Mouse (Mus musculus) lung, embryonic 16.5 days (tissue): ENCODE measurements at regions not wholly inside any gene's neighbourhood (a gene's known extent, or its start where the extent isn't known, plus 50 kb on each side); places are given as distances from the start of the nearest gene placed in this dataset.

Experiments used
- ATAC-seq: fragments of 200-750 bp; cut with Nextera tagmentation; 2 replicates; pipeline ENCODE4 v1.8.0; 2017; ENCODE audit warnings: low read depth, mild to moderate bottlenecking, moderate library complexity
- H3K27ac ChIP-seq: fragments of 300-500 bp; sonication (generic); 2 replicates; pipeline ENCODE4 v1.5.1; 2014; ENCODE audit warnings: mild to moderate bottlenecking, control low read depth, low read length
- H3K27me3 ChIP-seq: fragments of 300-500 bp; sonication (generic); 2 replicates; pipeline ENCODE4 v1.6.1; 2014; ENCODE audit warnings: low read depth, low read length, mixed read lengths; ENCODE audit not compliant: control insufficient read depth, insufficient read depth
- H3K36me3 ChIP-seq: fragments of 300-500 bp; sonication (generic); 2 replicates; pipeline ENCODE4 v1.6.1; 2014; ENCODE audit warnings: low read length; ENCODE audit not compliant: control insufficient read depth, insufficient read depth
- H3K4me1 ChIP-seq: fragments of 300-500 bp; sonication (generic); replicated peaks from 2 replicates; pipeline ENCODE4 v1.6.1; 2014; ENCODE audit warnings: low read length, mixed read lengths; ENCODE audit not compliant: control insufficient read depth, insufficient read depth
- H3K4me2 ChIP-seq: fragments of 300-500 bp; sonication (generic); 2 replicates; pipeline ENCODE4 v1.6.1; 2014; ENCODE audit warnings: low read depth, low read length, control low read depth
- H3K4me3 ChIP-seq: fragments of 300-500 bp; sonication (generic); 2 replicates; pipeline ENCODE4 v1.5.1; 2014; ENCODE audit warnings: mild to moderate bottlenecking, low read length, control low read depth
- H3K9ac ChIP-seq: fragments of 300-500 bp; sonication (generic); 2 replicates; pipeline ENCODE4 v1.6.1; 2014; ENCODE audit warnings: low read length, control low read depth
- H3K9me3 ChIP-seq: fragments of 300-500 bp; sonication (generic); 2 replicates; pipeline ENCODE4 v1.6.1; 2016; ENCODE audit warnings: low read length; ENCODE audit not compliant: control insufficient read depth
- WGBS: fragments of 180-500 bp; shearing (Covaris S2); extraction: QIAGEN DNeasy Blood & Tissue Kit; methylation state at CpG from one replicate; pipeline ENCODE4 v1.1.7; 2014; 5-methylcytosine and 5-hydroxymethylcytosine counted together

DNA sequence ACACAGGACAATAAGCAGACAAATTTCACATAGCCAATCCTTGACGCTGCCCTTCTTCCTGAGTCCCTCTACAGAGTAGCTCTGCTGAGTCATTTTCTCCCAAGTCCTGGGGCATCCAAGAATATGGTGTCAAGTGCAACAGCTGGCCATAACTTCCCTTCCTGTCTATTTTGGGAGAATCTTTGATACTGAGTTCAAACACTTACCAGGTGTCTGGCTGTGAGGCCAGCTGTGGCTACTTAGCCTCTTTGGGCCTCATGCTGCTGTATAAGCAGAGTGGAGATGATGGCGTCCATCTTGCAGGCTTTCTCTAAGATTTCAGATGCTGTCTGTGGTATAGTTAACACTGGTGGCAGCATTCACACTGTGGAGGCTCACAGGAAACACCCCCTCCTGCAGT is 143.2 kb downstream of the Zbtb18 start:
- Histone ChIP-seq H3K9me3 (peaks cover 2% of the 10 kb centered on the region; the same call in 1 of the 2 replicates), H3K9ac (no peak overlapping the region), H3K4me3 (no peak overlapping the region), H3K4me1 (no peaks in the 10 kb centered on the region), H3K36me3 (no peaks in the 10 kb centered on the region), H3K4me2 (no peak overlapping the region), H3K27ac (no peak overlapping the region), H3K27me3 (no peaks in the 10 kb centered on the region)
- no peak for ATAC-seq
- WGBS = 71% methylated on average over 2 of the region's 2 CpGs

GRCm38 (mm10) chr1:177589034-177589433 is 140.6 kb upstream of the 1700016C15Rik start:
- Histone ChIP-seq H3K4me1 (no peaks in the 10 kb centered on the region), H3K36me3 (no peaks in the 10 kb centered on the region), H3K4me2 (no peak overlapping the region), H3K27ac (no peak overlapping the region), H3K4me3 (no peak overlapping the region), H3K9me3 (no peaks in the 10 kb centered on the region), H3K27me3 (no peaks in the 10 kb centered on the region), H3K9ac (no peak overlapping the region)
- no peak for ATAC-seq
- 88% methylated on average over 7 of the region's 7 CpGs for WGBS

DNA sequence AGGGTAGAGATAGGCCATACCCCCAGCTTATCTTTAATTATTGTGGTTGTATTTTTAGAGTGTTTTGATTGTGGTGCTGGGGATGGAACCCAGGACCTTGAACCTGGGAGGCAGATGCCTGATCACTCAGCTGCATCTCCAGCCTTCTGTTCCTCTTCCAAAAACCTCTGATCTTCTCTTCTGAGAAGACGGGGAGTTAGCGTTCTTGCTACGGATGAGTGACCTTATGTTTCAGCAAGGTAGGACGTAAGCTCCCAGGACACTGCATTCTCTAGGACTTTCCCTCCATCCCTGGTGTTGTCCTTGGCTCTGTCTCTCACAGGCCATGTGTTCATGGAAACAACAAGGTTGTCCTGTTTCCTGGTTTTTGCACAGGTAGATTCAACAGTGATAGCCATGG is 140.0 kb upstream of the 1700016C15Rik start:
- Histone ChIP-seq H3K4me3 (no peak overlapping the region), H3K36me3 (no peaks in the 10 kb centered on the region), H3K9me3 (no peaks in the 10 kb centered on the region), H3K4me1 (no peaks in the 10 kb centered on the region), H3K9ac (no peak overlapping the region), H3K27ac (no peak overlapping the region), H3K4me2 (no peak overlapping the region), H3K27me3 (no peaks in the 10 kb centered on the region)
- 97% methylated on average over 4 of the region's 4 CpGs for WGBS
- no peak for ATAC-seq

DNA sequence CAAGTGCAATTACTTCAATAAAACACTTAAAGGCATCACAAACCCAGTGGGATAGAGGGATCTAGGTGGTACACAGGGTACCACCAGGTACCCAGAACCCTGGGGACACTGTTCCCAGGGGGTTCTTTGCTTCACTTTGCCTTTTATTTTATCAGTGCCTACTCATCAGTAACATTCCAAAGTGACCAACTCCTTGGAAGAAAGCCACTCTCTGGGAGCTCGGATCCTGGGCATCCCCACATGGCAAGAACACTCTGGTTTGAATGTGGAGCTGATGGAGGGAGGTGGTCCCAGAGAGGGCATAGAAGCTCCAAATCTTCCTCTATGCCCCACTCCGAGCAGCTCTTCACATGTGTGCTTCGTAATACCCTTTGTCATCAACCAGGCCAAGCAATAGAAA is 137.9 kb upstream of the 1700016C15Rik start:
- ATAC-seq = no peak
- H3K27me3 ChIP-seq = no peaks in the 10 kb centered on the region
- H3K4me1 ChIP-seq = no peaks in the 10 kb centered on the region
- H3K9me3 ChIP-seq = no peaks in the 10 kb centered on the region
- WGBS = 79% methylated on average over 3 of the region's 3 CpGs
- H3K9ac ChIP-seq = no peak overlapping the region
- H3K4me2 ChIP-seq = no peak overlapping the region
- no peak overlapping the region for H3K27ac ChIP-seq
- H3K36me3 ChIP-seq = no peaks in the 10 kb centered on the region
- H3K4me3 ChIP-seq = no peak overlapping the region

DNA sequence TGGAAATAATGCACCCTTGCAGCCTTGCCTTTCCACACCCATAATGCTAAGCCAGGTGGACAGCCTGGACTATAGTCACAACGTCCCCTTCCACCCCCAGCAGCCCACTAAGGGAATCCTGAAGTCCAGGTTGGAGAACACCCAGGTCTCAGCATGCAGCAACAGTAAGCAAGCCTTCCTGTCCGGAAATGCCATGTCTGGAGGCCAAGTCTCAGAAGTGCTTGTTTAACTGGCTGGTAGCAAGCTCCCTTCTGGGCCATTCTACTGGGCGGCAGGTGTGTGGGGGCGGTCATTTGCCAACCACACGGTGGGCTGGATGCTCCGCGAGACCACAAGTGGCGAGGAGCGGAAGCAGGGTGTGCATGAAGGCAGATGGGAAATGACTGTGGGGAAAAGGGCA is 137.3 kb upstream of the 1700016C15Rik start:
- no peaks in the 10 kb centered on the region for H3K4me1 ChIP-seq
- no peak overlapping the region for H3K4me2 ChIP-seq
- no peak overlapping the region for H3K4me3 ChIP-seq
- 88% methylated on average over 9 of the region's 9 CpGs for whole genome bisulfite sequencing
- H3K27me3 ChIP-seq = no peaks in the 10 kb centered on the region
- no peaks in the 10 kb centered on the region for H3K9me3 ChIP-seq
- no peak overlapping the region for H3K27ac ChIP-seq
- no peak overlapping the region for H3K9ac ChIP-seq
- no peak for ATAC-seq
- H3K36me3 ChIP-seq = no peaks in the 10 kb centered on the region

DNA sequence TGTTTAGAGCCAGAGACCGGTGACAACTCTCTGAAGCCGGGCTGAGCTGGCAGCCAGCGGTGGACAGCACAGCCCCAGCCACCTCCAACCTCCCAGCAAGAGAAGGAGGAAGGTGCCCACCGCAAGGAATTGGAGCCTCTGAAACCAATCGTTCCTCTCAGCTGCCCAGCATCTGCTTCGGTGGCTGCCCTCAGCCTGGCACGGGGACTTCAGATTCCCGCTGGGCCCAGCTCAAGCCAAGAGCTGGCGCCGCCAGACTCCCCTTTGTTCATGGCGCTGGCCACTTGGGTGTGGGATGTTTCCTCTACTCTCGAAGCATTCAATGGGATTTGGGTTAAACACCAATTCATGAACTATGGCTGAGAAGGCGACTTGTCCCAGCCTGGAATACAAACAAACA is 135.3 kb upstream of the 1700016C15Rik start:
- H3K9me3 ChIP-seq = no peaks in the 10 kb centered on the region
- H3K27me3 ChIP-seq = no peaks in the 10 kb centered on the region
- no peak overlapping the region for H3K9ac ChIP-seq
- no peaks in the 10 kb centered on the region for H3K4me1 ChIP-seq
- no peak overlapping the region for H3K4me2 ChIP-seq
- ATAC-seq = no peak
- 85% methylated on average over 13 of the region's 13 CpGs for WGBS
- no peak overlapping the region for H3K4me3 ChIP-seq
- no peak overlapping the region for H3K27ac ChIP-seq
- no peaks in the 10 kb centered on the region for H3K36me3 ChIP-seq

GRCm38 (mm10) chr1:177595326-177595914 is 134.2 kb upstream of the 1700016C15Rik start:
- no peak for ATAC-seq
- H3K27ac ChIP-seq = no peak overlapping the region
- no peaks in the 10 kb centered on the region for H3K27me3 ChIP-seq
- no peak overlapping the region for H3K4me2 ChIP-seq
- no peaks in the 10 kb centered on the region for H3K9me3 ChIP-seq
- H3K4me3 ChIP-seq = no peak overlapping the region
- H3K4me1 ChIP-seq = no peaks in the 10 kb centered on the region
- WGBS = 58% methylated on average over 7 of the region's 7 CpGs
- no peaks in the 10 kb centered on the region for H3K36me3 ChIP-seq
- H3K9ac ChIP-seq = no peak overlapping the region

DNA sequence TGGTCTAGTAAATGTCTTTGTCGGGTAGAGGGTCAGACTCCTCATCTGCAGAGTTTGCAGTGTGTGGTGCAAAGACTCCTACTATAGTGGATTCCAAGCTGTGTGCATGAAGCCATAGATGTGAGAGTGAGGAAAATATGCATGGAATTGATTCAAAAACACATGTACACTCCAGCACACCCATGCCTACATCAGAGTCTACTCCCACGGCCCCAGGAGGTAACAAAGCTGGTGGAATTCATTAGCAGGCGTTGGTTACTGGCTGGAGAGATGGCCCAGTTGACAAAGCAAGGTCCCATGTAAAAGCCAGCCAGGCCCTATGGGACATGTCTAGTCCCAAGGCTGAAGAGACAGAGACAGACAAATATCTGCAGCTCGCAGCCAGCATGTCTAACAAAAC is 132.6 kb upstream of the 1700016C15Rik start:
- Histone ChIP-seq H3K36me3 (no peaks in the 10 kb centered on the region), H3K27me3 (no peaks in the 10 kb centered on the region), H3K9ac (no peak overlapping the region), H3K4me2 (no peak overlapping the region), H3K4me3 (no peak overlapping the region), H3K4me1 (no peaks in the 10 kb centered on the region), H3K27ac (no peak overlapping the region), H3K9me3 (no peaks in the 10 kb centered on the region)
- no peak for ATAC-seq
- WGBS = 78% methylated on average over 4 of the region's 4 CpGs

DNA sequence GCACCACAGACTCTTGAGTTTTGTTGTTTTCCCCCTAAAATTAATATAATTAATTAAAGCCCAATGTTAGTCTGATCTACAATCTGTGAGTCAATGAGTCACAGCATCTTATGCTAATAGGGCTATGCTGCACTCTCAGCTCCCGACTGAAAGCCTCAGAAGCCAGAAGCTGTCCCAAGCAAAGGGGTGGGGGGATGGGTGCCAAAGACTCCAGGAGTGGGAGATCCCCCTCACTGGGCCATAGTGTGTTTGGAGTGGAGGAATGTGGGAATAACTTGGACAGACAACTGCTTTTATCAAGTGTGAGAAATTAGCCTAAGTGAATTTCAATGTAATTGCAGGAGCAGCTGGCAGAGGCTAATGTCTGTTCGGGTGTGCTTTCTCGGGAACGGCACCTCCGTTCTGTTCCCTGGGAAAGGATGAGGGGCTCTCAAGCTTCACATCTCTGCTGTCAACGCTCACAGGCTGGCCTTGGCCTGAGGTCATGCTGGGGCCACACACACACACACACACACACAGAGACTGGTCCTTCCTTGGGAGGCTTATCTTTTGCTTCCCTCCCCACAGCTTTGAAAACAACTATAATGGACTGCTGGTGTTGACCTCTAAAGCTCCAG is 124.2 kb upstream of the 1700016C15Rik start:
- Histone ChIP-seq H3K4me2 (no peak overlapping the region), H3K9ac (no peak overlapping the region), H3K4me3 (no peak overlapping the region), H3K9me3 (no peaks in the 10 kb centered on the region), H3K27ac (no peak overlapping the region), H3K4me1 (no peaks in the 10 kb centered on the region), H3K27me3 (no peaks in the 10 kb centered on the region), H3K36me3 (no peaks in the 10 kb centered on the region)
- 33% methylated on average over 6 of the region's 6 CpGs for WGBS
- ATAC-seq = no peak

- H3K9me3 ChIP-seq = no peaks in the 10 kb centered on the region
- H3K4me3 ChIP-seq = no peak overlapping the region
- no peak for ATAC-seq
- H3K4me1 ChIP-seq = no peaks in the 10 kb centered on the region
- WGBS = 68% methylated on average over 2 of the region's 2 CpGs
- no peak overlapping the region for H3K9ac ChIP-seq
- H3K27me3 ChIP-seq = no peaks in the 10 kb centered on the region
- H3K27ac ChIP-seq = no peak overlapping the region
- no peak overlapping the region for H3K4me2 ChIP-seq
- no peaks in the 10 kb centered on the region for H3K36me3 ChIP-seq
Observed at GRCm38 (mm10) chr1:177607565-177607964, 122.0 kb upstream of the 1700016C15Rik start.
